Mouse (Mus musculus) kidney, adult 2 months (tissue): ENCODE measurements at regions not wholly inside any gene's neighbourhood (a gene's known extent, or its start where the extent isn't known, plus 50 kb on each side); places are given as distances from the start of the nearest gene placed in this dataset.

Experiments used
- CTCF ChIP-seq: fragments of 200-500 bp; conservative IDR thresholded peaks from 2 replicates; pipeline ENCODE4 v1.5.1; 2011; ENCODE audit warnings: low read depth, mild to moderate bottlenecking, control low read depth, low read length, moderate library complexity, mixed read lengths; ENCODE audit not compliant: insufficient read depth, insufficient read length
- POLR2A ChIP-seq: fragments of 200-500 bp; IDR thresholded peaks from one replicate; pipeline ENCODE4 v1.6.1; 2011; ENCODE audit warnings: low read depth, low read length, control low read depth

GRCm38 (mm10) chr4:95143130-95143529, 91.1 kb upstream of the Jun start:
- TF ChIP-seq CTCF = no peak
- TF ChIP-seq POLR2A = no peak
